Mouse (Mus musculus) intestine, embryonic 16.5 days (tissue): ENCODE measurements around the gene Palm3. TPM values are rescaled to one million over a fixed set of nuclear protein-coding genes. Genes with fewer than 3 reads are reported as not detected.

Source experiments
- ATAC-seq: fragments of 200-750 bp; cut with Nextera tagmentation; 2 replicates; pipeline ENCODE4 v1.8.0; 2017; ENCODE audit warnings: moderate TSS enrichment, moderate library complexity
- H3K27ac ChIP-seq: fragments of 300-500 bp; sonication (generic); 2 replicates; pipeline ENCODE4 v1.5.1; 2014; ENCODE audit warnings: mild to moderate bottlenecking, low read length
- H3K27me3 ChIP-seq: fragments of 300-500 bp; sonication (generic); replicated peaks from 2 replicates; pipeline ENCODE4 v1.6.1; 2014; ENCODE audit warnings: low read length, control low read depth, mixed read lengths; ENCODE audit not compliant: control insufficient read depth, insufficient read depth
- H3K36me3 ChIP-seq: fragments of 300-500 bp; sonication (generic); 2 replicates; pipeline ENCODE4 v1.6.1; 2014; ENCODE audit warnings: low read length, control low read depth; ENCODE audit not compliant: control insufficient read depth, insufficient read depth
- H3K4me1 ChIP-seq: fragments of 300-500 bp; sonication (generic); 2 replicates; pipeline ENCODE4 v1.6.1; 2014; ENCODE audit warnings: low read length, control low read depth, mixed read lengths; ENCODE audit not compliant: control insufficient read depth, insufficient read depth
- H3K4me2 ChIP-seq: fragments of 300-500 bp; sonication (generic); 2 replicates; pipeline ENCODE4 v1.6.1; 2014; ENCODE audit warnings: low read depth, low read length, control low read depth
- H3K4me3 ChIP-seq: fragments of 300-500 bp; sonication (generic); 2 replicates; pipeline ENCODE4 v1.5.1; 2014; ENCODE audit warnings: mild to moderate bottlenecking, low read length
- H3K9ac ChIP-seq: fragments of 300-500 bp; sonication (generic); 2 replicates; pipeline ENCODE4 v1.6.1; 2014; ENCODE audit warnings: low read depth, low read length
- H3K9me3 ChIP-seq: fragments of 300-500 bp; sonication (generic); 2 replicates; pipeline ENCODE4 v1.6.1; 2016; ENCODE audit warnings: low read length, control low read depth; ENCODE audit not compliant: control insufficient read depth
- WGBS: fragments of 180-500 bp; shearing (Covaris S2); extraction: QIAGEN DNeasy Blood & Tissue Kit; methylation state at CpG from one replicate; pipeline ENCODE4 v1.1.7; 2014; 5-methylcytosine and 5-hydroxymethylcytosine counted together
- microRNA counts: library from miRNA; unstranded; fragments of <30 nt; microRNA quantifications from one replicate; lab custom pipeline; 2016
- microRNA-seq: library from miRNA; unstranded; fragments of <30 nt; microRNA quantifications from one replicate; pipeline ENCODE4, GENCODE M21; 2016
- polyA plus RNA-seq: library from polyadenylated mRNA; unstranded; fragments of >200 nt; fragmentation: Nextera tagmentation; extraction: Ambion mirVana; gene quantifications from 2 replicates; pipeline ENCODE4 v1.2.1, GENCODE M21; 2015

The Palm3 gene
- polyA plus RNA-seq, 1 experiment from 2014 or later, result 6.4 TPM

DNA sequence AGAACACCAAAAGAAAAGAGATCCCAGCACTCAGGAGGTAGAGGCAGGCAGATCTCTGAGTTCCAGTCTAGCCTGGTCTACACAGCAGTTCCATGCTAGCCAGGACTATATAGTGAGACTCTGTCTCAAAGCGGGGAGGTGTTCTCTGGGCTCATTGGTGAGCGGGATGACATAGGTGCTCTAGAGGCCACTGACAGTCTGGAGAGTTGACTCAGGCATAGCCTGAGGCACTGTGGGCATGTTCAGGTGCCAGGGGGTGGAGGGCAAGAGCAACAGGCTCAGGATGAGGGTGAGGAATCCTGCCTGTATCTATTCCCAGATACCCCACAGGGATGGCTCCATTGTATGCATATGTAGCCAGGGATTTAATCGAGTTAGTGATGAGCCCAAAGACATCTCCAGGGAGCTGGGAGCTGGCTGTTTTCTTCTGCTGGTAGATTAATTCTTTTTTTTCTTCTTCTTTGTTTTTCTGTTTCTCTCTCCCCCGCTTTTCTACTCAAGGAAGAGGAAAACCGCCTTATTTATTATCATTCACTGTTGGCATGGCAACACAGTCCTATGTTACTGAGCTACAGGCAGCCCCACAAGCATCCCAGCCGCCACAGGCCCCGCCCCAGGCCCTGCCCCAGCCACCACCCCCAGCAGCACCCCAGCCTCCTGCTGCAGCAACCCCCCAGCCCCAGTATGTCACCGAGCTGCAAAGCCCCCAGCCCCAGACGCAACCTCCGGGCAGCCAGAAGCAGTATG is 52.1 kb downstream of the Palm3 start:
- no peak for ATAC-seq
- H3K9ac ChIP-seq, result no peak overlapping the region

DNA sequence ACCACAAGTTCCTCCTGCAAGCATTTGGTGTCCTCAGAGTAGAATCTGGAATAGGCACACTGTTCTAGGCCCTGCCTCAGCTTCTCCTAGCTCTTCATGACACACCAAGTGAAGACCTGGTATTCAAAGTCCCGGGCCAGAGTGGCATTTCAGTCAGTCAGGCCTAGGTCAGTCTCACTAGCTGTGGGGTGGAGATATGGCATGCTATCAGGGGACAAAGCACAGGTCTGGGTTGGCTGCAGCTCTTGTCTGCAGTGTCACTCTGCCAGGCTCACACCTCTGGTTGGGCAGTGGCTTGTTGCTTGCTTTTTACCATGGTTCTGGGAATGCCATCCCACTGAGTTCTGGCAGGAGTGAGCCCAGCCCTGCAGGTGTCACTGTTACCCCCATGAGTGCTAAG is 55.1 kb downstream of the Palm3 start:
- ATAC-seq, result no peak
- no peak overlapping the region for H3K4me3 ChIP-seq
- H3K27me3 ChIP-seq, result no peaks in the 10 kb centered on the region
- H3K36me3 ChIP-seq, result peaks cover 13% of the 10 kb centered on the region
- H3K9ac ChIP-seq, result no peak overlapping the region
- H3K4me2 ChIP-seq, result no peak overlapping the region
- peaks cover 19% of the 10 kb centered on the region for H3K4me1 ChIP-seq
- H3K9me3 ChIP-seq, result no peaks in the 10 kb centered on the region
- H3K27ac ChIP-seq, result no peak overlapping the region
- 72% methylated on average over 1 of the region's 1 CpGs for WGBS

More for the DNA sequence above, 52.1 kb downstream of the Palm3 start:
- no peaks in the 10 kb centered on the region for H3K9me3 ChIP-seq
- no peaks in the 10 kb centered on the region for H3K27me3 ChIP-seq
- 48% methylated on average over 10 of the region's 10 CpGs for WGBS
- H3K4me3 ChIP-seq, result no peak overlapping the region
- peaks cover 9% of the 10 kb centered on the region for H3K36me3 ChIP-seq
- H3K4me2 ChIP-seq, result no peak overlapping the region
- peaks cover 35% of the 10 kb centered on the region for H3K4me1 ChIP-seq
- H3K27ac ChIP-seq, result no peak overlapping the region

DNA sequence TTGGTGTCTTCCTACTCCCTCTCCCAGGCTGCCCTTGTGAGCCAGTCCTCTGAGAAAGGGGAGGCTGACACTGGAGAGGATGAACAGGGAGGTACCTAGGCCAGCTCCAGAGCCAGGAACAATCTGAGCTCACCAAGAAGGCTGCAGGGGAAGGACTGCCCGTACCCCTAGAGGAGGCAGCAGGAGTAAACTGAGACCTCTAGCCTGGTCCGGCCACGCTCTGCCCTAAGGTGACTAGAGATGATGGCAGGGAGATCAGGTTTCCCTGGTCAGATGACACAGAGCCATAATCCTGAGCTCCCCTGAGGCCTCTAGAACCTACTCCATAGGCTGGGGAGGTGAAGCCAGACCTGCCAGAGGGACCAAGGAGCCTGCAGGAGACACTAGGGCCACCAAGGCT is 55.6 kb downstream of the Palm3 start:
- H3K4me1 ChIP-seq, result peaks cover 15% of the 10 kb centered on the region
- H3K9ac ChIP-seq, result no peak overlapping the region
- no peak for ATAC-seq
- H3K4me2 ChIP-seq, result no peak overlapping the region
- H3K27ac ChIP-seq, result no peak overlapping the region
- peaks cover 13% of the 10 kb centered on the region for H3K36me3 ChIP-seq
- 80% methylated on average over 3 of the region's 3 CpGs for WGBS
- no peak overlapping the region for H3K4me3 ChIP-seq
- H3K9me3 ChIP-seq, result no peaks in the 10 kb centered on the region
- no peaks in the 10 kb centered on the region for H3K27me3 ChIP-seq

DNA sequence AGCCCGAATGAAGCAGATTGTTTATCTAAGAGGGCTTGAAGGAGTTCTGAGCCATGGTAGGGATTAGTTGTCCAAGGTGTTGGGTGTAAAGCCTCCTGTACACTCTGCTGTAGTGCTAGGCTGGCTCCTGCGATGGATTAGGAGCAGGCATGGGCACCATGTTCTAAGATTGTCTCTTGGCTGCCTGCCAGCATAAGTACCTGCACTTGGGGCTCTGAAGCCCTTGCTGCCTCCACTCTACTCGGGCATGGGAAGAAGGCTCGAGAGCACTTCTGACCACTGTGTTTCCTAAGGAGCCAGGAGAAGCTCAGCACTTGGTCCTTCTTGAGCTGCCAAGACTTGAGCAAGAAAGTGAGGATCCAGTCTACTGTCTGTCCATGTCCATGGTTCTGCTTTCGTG is 57.9 kb downstream of the Palm3 start:
- Histone ChIP-seq H3K4me1 (0 out of 2 replicates have a peak, but pooled peaks cover 3% of the 10 kb centered on the region), H3K9me3 (no peaks in the 10 kb centered on the region), H3K9ac (no peak overlapping the region), H3K27ac (no peak overlapping the region), H3K4me3 (no peak overlapping the region), H3K27me3 (no peaks in the 10 kb centered on the region), H3K36me3 (peaks cover 21% of the 10 kb centered on the region), H3K4me2 (no peak overlapping the region)
- ATAC-seq, result no peak
- 75% methylated on average over 5 of the region's 5 CpGs for WGBS

MicroRNA genes within 50 kb of the gene (microRNA counts, 519-probe panel; counts per million panel counts)
- 35.7 counts per million for microRNA mmu-miR-1199 (lab: Ali Mortazavi, UCI)

Small RNA genes lying within 50 kb of the gene (microRNA-seq; reads per million reads assigned to microRNA genes)
- 0.91 reads per million for gene Mir1199
- 1.4 reads per million for gene Mir8111

Other genes starting within 250 kb of the Palm3 start
- gene Adgrl1, start 121.4 kb upstream of the Palm3 start, polyA plus RNA-seq, result 7.9 and 8.1 TPM in 2 replicates
- 0.39 TPM in 2 replicates for gene Gm10644, start 66.3 kb upstream of the Palm3 start, polyA plus RNA-seq
- gene Asf1b, start 66.0 kb upstream of the Palm3 start, polyA plus RNA-seq, result 50.4 and 61.7 TPM in 2 replicates
- 24.6 and 77.1 TPM in 2 replicates for gene Prkaca, start 48.5 kb upstream of the Palm3 start, polyA plus RNA-seq
- gene Samd1, start 23.8 kb upstream of the Palm3 start, polyA plus RNA-seq, result 5.8 and 6.0 TPM in 2 replicates
- 0.66 and 0.84 TPM in 2 replicates for gene 1700067K01Rik, start 20.0 kb upstream of the Palm3 start, polyA plus RNA-seq
- 2.1 and 3.1 TPM in 2 replicates for gene 2210011C24Rik, start 9.3 kb upstream of the Palm3 start, polyA plus RNA-seq
- 1.2 and 1.4 TPM in 2 replicates for gene Il27ra, start 21.1 kb downstream of the Palm3 start, polyA plus RNA-seq
- gene Rln3, start 23.5 kb downstream of the Palm3 start, polyA plus RNA-seq, result 0.23 and 0.37 TPM in 2 replicates
- 0.76 and 0.81 TPM in 2 replicates for gene Gm10643, start 43.7 kb downstream of the Palm3 start, polyA plus RNA-seq
- gene Rfx1, start 45.4 kb downstream of the Palm3 start, polyA plus RNA-seq, result 5.9 and 6.8 TPM in 2 replicates
- gene Dcaf15, start 83.3 kb downstream of the Palm3 start, polyA plus RNA-seq, result 8.8 and 9.4 TPM in 2 replicates
- gene Podnl1, start 104.5 kb downstream of the Palm3 start, polyA plus RNA-seq, result 0.38 TPM in 2 replicates
- gene Cc2d1a, start 126.5 kb downstream of the Palm3 start, polyA plus RNA-seq, result 25.3 and 26.0 TPM in 2 replicates
- gene 4930432K21Rik, start 126.6 kb downstream of the Palm3 start, polyA plus RNA-seq, result 0.61 and 0.82 TPM in 2 replicates
- 0.89 and 1.3 TPM in 2 replicates for gene Nanos3, start 163.7 kb downstream of the Palm3 start, polyA plus RNA-seq
- 7.1 and 7.7 TPM in 2 replicates for gene Zswim4, start 215.6 kb downstream of the Palm3 start, polyA plus RNA-seq
- gene D8Ertd738e, start 228.2 kb downstream of the Palm3 start, polyA plus RNA-seq, result 292 and 296 TPM in 2 replicates
- gene Mri1, start 235.9 kb downstream of the Palm3 start, polyA plus RNA-seq, result 76.0 and 77.1 TPM in 2 replicates
- gene Ccdc130, start 248.9 kb downstream of the Palm3 start, polyA plus RNA-seq, result 13.5 and 16.3 TPM in 2 replicates